Mouse (Mus musculus) induced T-regulatory cell, adult 2 months (primary cell): ENCODE data around the gene Gm3336.
A peak's percentile ranks its signal among the peaks of the same experiment; 100 is the strongest.

Experiments
- DNase-seq: peaks from one replicate; pipeline ENCODE4 v3.0.0-alpha.2; 2012; ENCODE audit warnings: low read depth

Gene Gm3336

DNA sequence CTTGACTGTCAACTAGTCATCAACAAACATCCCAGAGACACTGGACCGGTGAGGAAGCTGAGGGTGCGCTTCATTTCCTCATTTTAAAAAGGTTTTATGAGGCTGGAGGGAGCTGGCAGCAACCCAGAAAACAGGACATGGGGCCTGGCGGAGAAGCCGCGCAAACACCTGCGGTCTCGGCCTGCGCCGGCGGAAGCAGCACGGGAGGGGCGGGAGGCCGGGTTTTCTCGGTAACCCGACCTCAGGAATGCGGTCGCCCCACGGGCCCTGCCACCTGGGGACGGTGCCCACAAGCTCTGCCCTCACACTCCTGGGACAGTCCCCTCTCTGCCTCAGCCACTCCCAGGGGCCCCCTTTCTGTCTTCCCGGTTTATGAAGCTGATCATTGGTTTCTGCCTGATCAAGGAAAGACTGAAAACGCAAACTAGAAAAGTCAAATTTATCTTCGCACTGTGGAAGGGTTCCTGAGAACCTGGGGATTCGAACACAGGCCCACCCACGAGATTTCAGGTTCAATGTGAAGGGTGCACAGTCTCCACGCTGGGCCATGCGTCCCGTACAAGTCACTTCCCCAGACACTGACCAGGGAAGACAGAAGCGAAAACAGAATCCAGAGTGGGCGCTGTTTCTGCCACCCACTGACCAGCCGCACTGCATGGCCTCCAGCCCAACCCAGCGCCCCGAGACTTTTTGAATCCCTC is 22.9 kb upstream of the Gm3336 start:
- peak; percentile 91 for DNase-seq

DNA sequence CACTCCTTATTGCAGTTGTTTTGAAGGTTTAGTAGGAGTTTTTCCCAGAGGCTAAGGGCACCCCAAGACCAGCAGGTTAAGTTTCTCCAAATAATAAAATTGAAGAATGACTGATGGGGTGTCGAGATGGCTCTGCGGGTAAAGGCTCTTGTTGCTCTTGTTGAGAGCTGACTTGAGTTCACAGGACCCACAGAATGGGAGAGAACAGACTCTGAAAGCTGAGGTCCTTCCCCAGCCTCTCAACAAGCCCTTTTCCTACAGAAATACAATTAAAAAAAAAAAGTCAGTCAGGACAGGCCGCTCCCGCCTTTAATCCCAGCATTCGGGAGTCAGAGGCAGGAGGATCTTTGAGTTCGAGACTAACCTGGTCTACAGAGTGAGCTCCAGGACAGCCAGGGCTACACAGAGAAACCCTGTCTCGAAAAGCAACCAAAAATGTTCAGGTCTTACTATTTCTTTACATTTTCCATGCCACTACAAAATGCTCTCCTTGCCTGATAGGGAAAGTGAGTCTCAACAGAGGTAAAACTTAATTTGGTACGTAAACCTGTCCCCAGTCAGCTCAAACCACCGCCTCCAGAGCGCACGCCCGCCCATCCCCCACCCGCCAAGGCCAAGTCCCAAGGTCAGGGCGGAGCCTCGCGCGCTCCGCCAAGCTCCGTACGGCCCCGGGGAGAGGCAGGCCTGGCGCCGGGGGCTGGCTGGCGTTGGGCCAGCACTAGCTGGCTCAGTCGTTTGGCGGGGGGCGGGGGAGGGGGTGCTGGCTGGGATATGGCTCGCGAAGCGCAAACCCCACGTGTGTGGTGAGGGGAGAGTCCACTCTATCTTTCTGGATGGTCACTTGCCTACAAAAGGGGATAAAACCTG is 22.1 kb upstream of the Gm3336 start:
- DNase-seq, result peak; percentile 94

DNA sequence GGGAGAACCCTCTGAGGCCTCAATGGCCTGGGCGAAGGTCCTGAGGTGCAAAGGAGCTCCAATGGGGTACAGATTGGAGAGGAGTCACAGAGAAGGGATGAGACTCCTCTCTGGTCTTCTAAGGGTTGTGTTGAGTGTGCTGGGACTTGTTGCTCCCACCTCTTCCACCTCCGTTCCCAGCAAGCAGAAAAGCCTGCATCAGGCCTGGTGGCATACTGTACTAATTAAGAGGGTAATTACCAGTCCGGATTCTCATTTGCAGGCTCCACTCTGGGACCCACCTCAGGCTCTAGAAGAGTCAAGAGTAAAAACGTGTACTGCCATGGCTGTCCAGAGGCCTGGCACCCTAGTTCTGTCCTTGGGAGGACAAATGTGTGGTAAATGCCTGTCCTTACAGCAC is 21.4 kb upstream of the Gm3336 start:
- DNase-seq, result no peak

- DNase-seq, result peak; percentile 74
These were observed 20.7 kb upstream of the Gm3336 start for GRCm38 (mm10) chr8:70697366-70698250.

DNA sequence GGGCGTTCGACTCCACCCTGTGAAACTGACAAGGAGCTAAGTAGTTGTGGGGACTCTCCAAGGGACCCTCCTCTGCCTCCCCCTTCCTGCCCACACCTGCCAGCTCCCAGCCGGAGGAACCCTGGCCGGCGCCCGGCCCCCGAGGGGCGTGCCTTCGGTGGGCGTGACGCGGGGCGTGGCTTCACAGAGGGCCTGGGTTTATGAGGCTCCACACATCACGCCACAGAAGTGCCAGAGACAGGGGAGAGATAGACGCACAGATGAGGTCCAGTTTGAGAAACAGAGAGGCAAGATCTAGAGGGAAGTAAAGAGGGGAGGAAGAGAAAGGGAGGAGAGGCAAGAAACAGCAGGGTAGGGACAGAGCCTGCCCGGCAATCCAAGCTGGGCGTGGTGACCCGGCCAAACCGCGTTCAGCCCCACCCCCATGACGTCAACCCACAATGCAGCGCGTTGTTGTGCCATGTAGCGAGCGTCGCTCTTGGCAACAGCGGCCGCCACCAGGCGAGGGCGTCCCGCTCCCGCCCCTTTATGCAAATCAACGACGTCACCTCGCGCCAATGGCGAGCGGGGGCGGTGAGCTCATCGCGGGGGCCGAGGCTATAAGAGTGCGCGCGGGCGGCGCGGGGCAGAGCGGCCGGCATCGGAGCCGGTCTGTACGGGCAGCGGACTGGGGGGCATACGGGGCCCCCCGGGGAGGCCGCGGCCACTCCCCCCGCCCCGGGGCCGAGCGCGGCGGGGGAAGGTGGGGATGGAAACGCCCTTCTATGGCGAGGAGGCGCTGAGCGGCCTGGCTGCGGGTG is 19.8 kb upstream of the Gm3336 start, which contains the start of gene Jund:
Gene Jund (plus strand): TSS at position 640 of the 800 bp plus-strand sequence.
- DNase-seq, result peak; percentile 100

GRCm38 (mm10) chr8:70699116-70699833 is 19.1 kb upstream of the Gm3336 start:
- DNase-seq, result no peak

DNA sequence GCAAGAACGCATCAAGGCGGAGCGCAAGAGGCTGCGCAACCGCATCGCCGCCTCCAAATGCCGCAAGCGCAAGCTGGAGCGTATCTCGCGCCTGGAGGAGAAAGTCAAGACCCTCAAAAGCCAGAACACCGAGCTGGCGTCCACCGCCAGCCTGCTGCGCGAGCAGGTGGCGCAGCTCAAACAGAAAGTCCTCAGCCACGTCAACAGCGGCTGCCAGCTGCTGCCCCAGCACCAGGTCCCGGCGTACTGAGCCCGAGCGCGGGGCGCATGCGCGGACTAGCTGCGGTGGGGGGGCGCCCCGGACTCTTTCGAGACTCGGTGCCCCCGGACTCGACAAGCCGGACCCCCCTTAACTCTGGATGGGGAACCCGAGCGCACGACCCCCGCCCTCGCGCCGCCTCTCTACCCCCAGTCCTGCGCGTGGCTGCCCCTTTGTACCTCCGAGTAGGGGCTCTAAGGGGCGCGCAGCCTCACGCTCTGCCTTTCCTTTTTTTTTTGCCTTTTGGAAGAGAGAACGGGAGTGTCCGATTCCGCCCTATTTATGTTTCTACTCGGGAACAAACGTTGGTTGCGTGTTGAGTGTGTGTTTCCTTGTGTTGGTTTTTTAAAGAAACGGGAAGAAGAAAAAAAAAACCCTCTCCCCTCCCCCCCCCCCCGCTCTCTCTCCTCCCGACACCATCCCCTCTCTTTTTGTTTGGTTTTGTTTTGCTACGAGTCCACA is 18.3 kb upstream of the Gm3336 start:
- peak; percentile 80 for DNase-seq

- DNase-seq, result peak; percentile 94
These were observed 17.8 kb upstream of the Gm3336 start for GRCm38 (mm10) chr8:70700555-70700922.

- DNase-seq, result peak; percentile 59
These were observed 17.0 kb upstream of the Gm3336 start for GRCm38 (mm10) chr8:70701048-70701981.

DNA sequence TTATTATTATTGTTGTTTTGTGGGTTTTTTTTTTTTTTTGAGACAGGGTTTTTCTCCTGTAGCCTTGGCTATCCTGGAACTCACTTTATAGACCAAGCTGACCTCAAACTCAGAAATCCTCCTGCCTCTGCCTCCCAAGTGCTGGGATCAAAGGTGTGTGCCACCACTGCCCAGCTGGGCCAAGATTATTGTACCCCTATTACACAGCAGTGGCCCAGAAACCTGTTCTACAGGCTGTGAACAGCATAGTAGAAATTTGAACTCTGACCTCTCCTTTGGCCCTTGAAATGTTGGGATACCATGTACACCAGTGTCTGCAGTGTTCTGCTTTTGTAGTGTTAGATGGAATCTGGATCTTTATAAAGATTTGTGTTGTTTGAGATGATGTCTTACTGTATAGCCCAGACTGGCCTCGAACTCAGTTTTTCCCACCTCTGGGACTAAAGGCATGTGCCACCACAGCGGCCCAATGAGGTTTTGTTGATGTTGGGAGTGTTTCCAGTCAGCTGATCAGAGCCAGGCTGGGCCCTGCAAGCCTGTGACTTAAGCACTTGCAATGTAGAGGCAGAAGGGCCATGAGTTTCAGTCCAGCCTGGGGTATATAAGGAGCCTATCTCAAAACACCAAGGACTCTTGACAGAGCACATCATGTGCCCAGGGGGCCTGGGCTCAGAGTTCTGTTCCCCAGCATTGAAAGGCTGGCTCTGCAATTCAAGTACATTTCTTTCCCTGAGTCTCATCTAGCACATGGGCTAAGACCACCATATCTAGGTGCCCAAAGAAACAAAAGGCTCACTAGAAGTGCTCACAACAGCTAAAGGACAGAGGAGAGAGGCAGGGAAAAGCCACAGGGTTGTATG is 16.1 kb upstream of the Gm3336 start:
- DNase-seq, result peak; percentile 54

- DNase-seq, result no peak
These were observed 15.5 kb upstream of the Gm3336 start for GRCm38 (mm10) chr8:70702842-70703182.

DNA sequence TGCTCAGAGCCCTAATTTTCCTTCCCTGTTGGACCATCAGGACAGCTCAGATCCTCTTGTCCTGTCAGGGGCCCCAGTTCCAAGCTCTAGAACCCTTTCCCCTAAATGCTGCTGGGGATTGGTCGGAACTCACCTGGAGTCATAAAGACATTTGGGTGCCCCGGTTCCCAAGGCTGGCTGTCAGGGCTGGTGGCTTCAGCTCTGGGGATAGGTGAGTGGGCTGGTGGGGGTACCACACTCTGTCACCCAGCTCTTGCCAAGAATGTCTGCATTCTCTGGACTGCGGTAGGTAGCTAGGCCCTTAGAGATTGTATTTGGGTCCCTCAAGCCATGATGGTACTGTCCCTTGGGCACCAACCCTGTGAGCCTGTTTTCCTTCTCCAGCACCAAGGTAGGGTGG is 15.1 kb upstream of the Gm3336 start, which contains the start of gene Iqcn:
Gene Iqcn (plus strand): TSS at position 171 of the 400 bp plus-strand sequence.
- no peak for DNase-seq

- no peak for DNase-seq
These were observed 10.1 kb upstream of the Gm3336 start for GRCm38 (mm10) chr8:70708281-70708680.

GRCm38 (mm10) chr8:70709794-70710193 is 8.5 kb upstream of the Gm3336 start:
- no peak for DNase-seq

GRCm38 (mm10) chr8:70710296-70710695 is 8.0 kb upstream of the Gm3336 start:
- no peak for DNase-seq

- no peak for DNase-seq
These were observed 7.3 kb upstream of the Gm3336 start for GRCm38 (mm10) chr8:70711041-70711440.

DNA sequence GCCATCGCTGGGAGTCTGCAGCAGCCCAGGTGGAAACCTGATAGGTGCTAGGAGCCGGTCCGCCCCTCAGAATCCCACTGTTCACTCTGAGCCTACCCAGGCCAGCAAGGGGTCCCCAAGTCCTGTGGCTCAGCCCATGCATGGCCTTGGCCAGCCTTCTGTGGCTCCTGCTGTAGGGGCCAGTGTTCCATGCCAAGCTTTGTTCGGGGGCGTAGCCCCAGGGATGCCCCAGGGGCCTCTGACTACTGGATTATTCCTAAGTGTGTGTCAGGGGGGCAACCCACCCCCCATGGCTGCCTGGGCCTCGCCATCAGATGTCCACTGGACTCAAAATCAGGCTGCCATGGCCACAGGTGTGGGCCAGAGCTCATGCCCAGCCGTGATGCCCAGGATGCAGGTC is 4.4 kb upstream of the Gm3336 start:
- DNase-seq, result no peak

- no peak for DNase-seq
These were observed 3.3 kb upstream of the Gm3336 start for GRCm38 (mm10) chr8:70715086-70715485.
